Mouse (Mus musculus): Measurements from ENCODE around the gene Kifc3. TPM values are rescaled to one million over a fixed set of nuclear protein-coding genes. Genes with fewer than 3 reads are reported as not detected.

The Kifc3 gene
- polyA plus RNA-seq, 1 experiment from 2014 or later = 24.0 TPM

DNA sequence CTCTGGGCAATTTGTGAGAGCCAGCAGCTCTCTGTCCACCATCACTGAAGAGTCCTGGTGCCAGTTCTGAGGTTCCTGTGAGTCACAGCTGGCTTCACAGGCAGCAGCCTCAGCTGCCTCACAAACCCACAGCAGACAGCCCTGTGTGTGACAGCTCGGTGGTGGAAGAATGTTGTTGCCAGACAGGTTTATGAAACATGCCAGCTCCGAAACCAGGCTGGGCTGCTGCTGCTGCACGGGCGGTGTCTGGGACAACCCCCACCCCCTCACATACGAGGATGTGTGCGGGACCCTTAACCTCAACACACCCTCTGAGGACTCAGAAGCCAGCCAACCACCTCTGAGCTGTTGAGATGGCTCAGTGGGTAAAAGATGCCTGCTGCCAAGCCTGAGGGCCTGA, 48.0 kb downstream of the Kifc3 start:
- no peak overlapping the region for H3K4me2 ChIP-seq (ENCODE audit: low read length)
- no peaks in the 10 kb centered on the region for H3K4me1 ChIP-seq (ENCODE audit: control insufficient read depth, insufficient read depth, low read depth, low read length)
- 63% methylated on average over 6 of the region's 6 CpGs for WGBS
- no peak overlapping the region for H3K9ac ChIP-seq (ENCODE audit: low read depth, low read length)
- H3K9me3 ChIP-seq (ENCODE audit: control insufficient read depth, low read length) = no peaks in the 10 kb centered on the region
- no peak overlapping the region for H3K4me3 ChIP-seq (ENCODE audit: low read length)
- H3K27ac ChIP-seq (ENCODE audit: low read depth, low read length) = no peak overlapping the region
- ATAC-seq = no peak
- no peaks in the 10 kb centered on the region for H3K36me3 ChIP-seq (ENCODE audit: control insufficient read depth, insufficient read depth, low read length)
- H3K27me3 ChIP-seq (replicated peaks; ENCODE audit: control insufficient read depth, insufficient read depth, low read length) = no peaks in the 10 kb centered on the region

- no peaks in the 10 kb centered on the region for H3K9me3 ChIP-seq (ENCODE audit: control insufficient read depth, low read length)
- no peak overlapping the region for H3K4me2 ChIP-seq (ENCODE audit: low read length)
- no peaks in the 10 kb centered on the region for H3K4me1 ChIP-seq (ENCODE audit: control insufficient read depth, insufficient read depth, low read depth, low read length)
- H3K36me3 ChIP-seq (ENCODE audit: control insufficient read depth, insufficient read depth, low read length) = no peaks in the 10 kb centered on the region
- no peak overlapping the region for H3K9ac ChIP-seq (ENCODE audit: low read depth, low read length)
- WGBS = 65% methylated on average over 4 of the region's 4 CpGs
- H3K27ac ChIP-seq (ENCODE audit: low read depth, low read length) = no peak overlapping the region
- no peaks in the 10 kb centered on the region for H3K27me3 ChIP-seq (replicated peaks; ENCODE audit: control insufficient read depth, insufficient read depth, low read length)
- no peak overlapping the region for H3K4me3 ChIP-seq (ENCODE audit: low read length)
- ATAC-seq = no peak
These were observed 48.6 kb downstream of the Kifc3 start for GRCm38 (mm10) chr8:95154056-95154455.

- no peaks in the 10 kb centered on the region for H3K9me3 ChIP-seq (ENCODE audit: control insufficient read depth, low read length)
- no peak for ATAC-seq
These were observed 52.0 kb downstream of the Kifc3 start for GRCm38 (mm10) chr8:95150608-95151007.

GRCm38 (mm10) chr8:95149426-95149825, 53.2 kb downstream of the Kifc3 start:
- no peak for ATAC-seq

More at GRCm38 (mm10) chr8:95150608-95151007, 52.0 kb downstream of the Kifc3 start:
- no peak overlapping the region for H3K4me3 ChIP-seq (ENCODE audit: low read length)
- H3K9ac ChIP-seq (ENCODE audit: low read depth, low read length) = no peak overlapping the region
- 90% methylated on average over 3 of the region's 3 CpGs for WGBS
- H3K27me3 ChIP-seq (replicated peaks; ENCODE audit: control insufficient read depth, insufficient read depth, low read length) = 0 out of 2 replicates have a peak, but pooled peaks cover 2% of the 10 kb centered on the region
- H3K4me2 ChIP-seq (ENCODE audit: low read length) = no peak overlapping the region
- H3K4me1 ChIP-seq (ENCODE audit: control insufficient read depth, insufficient read depth, low read depth, low read length) = no peaks in the 10 kb centered on the region
- no peaks in the 10 kb centered on the region for H3K36me3 ChIP-seq (ENCODE audit: control insufficient read depth, insufficient read depth, low read length)
- no peak overlapping the region for H3K27ac ChIP-seq (ENCODE audit: low read depth, low read length)

GRCm38 (mm10) chr8:95146846-95147245, 55.8 kb downstream of the Kifc3 start:
- no peaks in the 10 kb centered on the region for H3K9me3 ChIP-seq (ENCODE audit: control insufficient read depth, low read length)
- WGBS = 90% methylated on average over 5 of the region's 5 CpGs
- H3K4me1 ChIP-seq (ENCODE audit: control insufficient read depth, insufficient read depth, low read depth, low read length) = peaks cover 15% of the 10 kb centered on the region
- H3K36me3 ChIP-seq (ENCODE audit: control insufficient read depth, insufficient read depth, low read length) = no peaks in the 10 kb centered on the region
- H3K27me3 ChIP-seq (replicated peaks; ENCODE audit: control insufficient read depth, insufficient read depth, low read length) = 0 out of 2 replicates have a peak, but pooled peaks cover 2% of the 10 kb centered on the region
- H3K27ac ChIP-seq (ENCODE audit: low read depth, low read length) = no peak overlapping the region
- H3K4me3 ChIP-seq (ENCODE audit: low read length) = no peak overlapping the region
- no peak overlapping the region for H3K9ac ChIP-seq (ENCODE audit: low read depth, low read length)
- no peak for ATAC-seq
- no peak overlapping the region for H3K4me2 ChIP-seq (ENCODE audit: low read length)

More at GRCm38 (mm10) chr8:95149426-95149825, 53.2 kb downstream of the Kifc3 start:
- H3K27ac ChIP-seq (ENCODE audit: low read depth, low read length) = no peak overlapping the region
- no peak overlapping the region for H3K4me3 ChIP-seq (ENCODE audit: low read length)
- no peaks in the 10 kb centered on the region for H3K9me3 ChIP-seq (ENCODE audit: control insufficient read depth, low read length)
- no peaks in the 10 kb centered on the region for H3K4me1 ChIP-seq (ENCODE audit: control insufficient read depth, insufficient read depth, low read depth, low read length)
- no peak overlapping the region for H3K9ac ChIP-seq (ENCODE audit: low read depth, low read length)
- no peaks in the 10 kb centered on the region for H3K36me3 ChIP-seq (ENCODE audit: control insufficient read depth, insufficient read depth, low read length)
- 49% methylated on average over 10 of the region's 10 CpGs for WGBS
- H3K4me2 ChIP-seq (ENCODE audit: low read length) = no peak overlapping the region
- H3K27me3 ChIP-seq (replicated peaks; ENCODE audit: control insufficient read depth, insufficient read depth, low read length) = 0 out of 2 replicates have a peak, but pooled peaks cover 2% of the 10 kb centered on the region

DNA sequence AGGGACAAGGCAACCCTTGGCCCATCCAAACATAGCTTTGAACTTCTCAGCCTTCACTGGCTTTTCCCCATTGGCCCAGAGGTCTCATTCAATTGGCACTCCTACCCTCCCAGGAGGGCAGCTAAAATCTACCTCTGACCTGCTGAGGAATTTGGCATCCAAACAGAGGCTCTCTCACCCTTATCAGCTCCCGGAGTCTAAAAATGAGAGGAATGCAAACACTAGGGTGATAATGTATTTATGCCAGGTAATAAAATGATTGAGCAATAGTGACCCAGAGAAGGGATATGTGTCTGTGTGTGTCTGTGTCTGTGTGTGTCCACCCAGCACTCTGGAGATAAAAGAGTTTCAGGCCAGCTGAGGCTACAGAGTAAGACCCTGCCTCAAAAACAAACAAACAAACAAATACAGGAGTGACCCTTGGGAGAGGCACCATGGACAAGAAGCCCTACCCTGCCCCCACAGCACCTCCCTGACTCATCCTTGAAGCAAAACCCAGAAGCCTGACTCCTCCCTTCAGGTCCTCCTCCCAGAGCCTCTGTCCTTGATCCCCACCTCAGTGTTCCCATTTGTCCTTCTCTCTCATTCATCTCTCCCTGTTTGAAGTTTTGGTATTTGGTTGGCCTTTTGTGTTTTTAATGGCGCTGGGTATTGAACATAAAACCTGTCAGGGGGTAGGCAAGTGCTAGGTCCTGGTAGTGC, 56.4 kb downstream of the Kifc3 start:
- Histone ChIP-seq H3K36me3 (ENCODE audit: control insufficient read depth, insufficient read depth, low read length) (no peaks in the 10 kb centered on the region), H3K27me3 (replicated peaks; ENCODE audit: control insufficient read depth, insufficient read depth, low read length) (0 out of 2 replicates have a peak, but pooled peaks cover 2% of the 10 kb centered on the region), H3K4me1 (ENCODE audit: control insufficient read depth, insufficient read depth, low read depth, low read length) (peaks cover 22% of the 10 kb centered on the region), H3K4me2 (ENCODE audit: low read length) (no peak overlapping the region), H3K9me3 (ENCODE audit: control insufficient read depth, low read length) (no peaks in the 10 kb centered on the region), H3K27ac (ENCODE audit: low read depth, low read length) (no peak overlapping the region), H3K4me3 (ENCODE audit: low read length) (no peak overlapping the region), H3K9ac (ENCODE audit: low read depth, low read length) (no peak overlapping the region)
- ATAC-seq = no peak
- 90% methylated on average over 2 of the region's 2 CpGs for WGBS

DNA sequence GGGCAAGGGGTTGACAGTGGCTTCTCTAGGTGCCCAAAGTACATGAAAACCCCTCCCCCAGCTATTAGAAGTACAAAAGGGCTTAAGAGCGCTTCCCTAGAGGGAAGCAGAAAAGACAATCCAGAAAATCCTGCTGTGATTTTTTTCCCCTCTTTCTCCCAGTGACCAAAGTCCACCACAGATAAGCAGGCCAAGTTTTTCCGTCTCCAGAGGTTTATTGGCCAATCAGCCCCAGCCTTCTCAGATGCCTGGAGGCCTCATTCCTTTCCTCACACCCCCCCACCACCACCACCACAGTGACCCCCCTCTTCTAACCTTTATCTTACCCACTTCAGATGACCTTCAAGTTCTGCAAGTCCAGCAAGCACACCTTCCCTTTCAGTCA, 58.0 kb downstream of the Kifc3 start:
- peaks cover 26% of the 10 kb centered on the region for H3K4me1 ChIP-seq (ENCODE audit: control insufficient read depth, insufficient read depth, low read depth, low read length)
- no peaks in the 10 kb centered on the region for H3K36me3 ChIP-seq (ENCODE audit: control insufficient read depth, insufficient read depth, low read length)
- no peak overlapping the region for H3K4me2 ChIP-seq (ENCODE audit: low read length)
- 0 out of 2 replicates have a peak, but pooled peaks cover 2% of the 10 kb centered on the region for H3K27me3 ChIP-seq (replicated peaks; ENCODE audit: control insufficient read depth, insufficient read depth, low read length)
- no peak for ATAC-seq
- H3K27ac ChIP-seq (ENCODE audit: low read depth, low read length) = no peak overlapping the region
- no peaks in the 10 kb centered on the region for H3K9me3 ChIP-seq (ENCODE audit: control insufficient read depth, low read length)
- WGBS = 65% methylated on average over 2 of the region's 2 CpGs
- no peak overlapping the region for H3K9ac ChIP-seq (ENCODE audit: low read depth, low read length)
- H3K4me3 ChIP-seq (ENCODE audit: low read length) = no peak overlapping the region

GRCm38 (mm10) chr8:95143805-95144630, 58.6 kb downstream of the Kifc3 start:
- 68% methylated on average over 6 of the region's 6 CpGs for WGBS
- peak overlapping the region; percentile 68 for H3K27ac ChIP-seq (ENCODE audit: low read depth, low read length)

More at GRCm38 (mm10) chr8:95143805-95144630, 58.6 kb downstream of the Kifc3 start:
- Histone ChIP-seq H3K4me2 (ENCODE audit: low read length) (no peak overlapping the region), H3K27me3 (replicated peaks; ENCODE audit: control insufficient read depth, insufficient read depth, low read length) (0 out of 2 replicates have a peak, but pooled peaks cover 2% of the 10 kb centered on the region), H3K9me3 (ENCODE audit: control insufficient read depth, low read length) (no peaks in the 10 kb centered on the region), H3K4me3 (ENCODE audit: low read length) (no peak overlapping the region), H3K9ac (ENCODE audit: low read depth, low read length) (no peak overlapping the region), H3K36me3 (ENCODE audit: control insufficient read depth, insufficient read depth, low read length) (no peaks in the 10 kb centered on the region), H3K4me1 (ENCODE audit: control insufficient read depth, insufficient read depth, low read depth, low read length) (peaks cover 26% of the 10 kb centered on the region)
- ATAC-seq = peak; percentile 51
